Mouse (Mus musculus): Measurements from ENCODE around the gene Trim63.
A peak's percentile ranks its signal among the peaks of the same experiment; 100 is the strongest.

Trim63 gene

GRCm38 (mm10) chr4:134298626-134299497 is 16.1 kb upstream of the Trim63 start:
- DNase-seq (ENCODE audit: low spot score) = no peak

- no peak for DNase-seq (ENCODE audit: low spot score)
These were observed 15.5 kb upstream of the Trim63 start for GRCm38 (mm10) chr4:134299498-134299810.

GRCm38 (mm10) chr4:134300316-134300715 is 14.6 kb upstream of the Trim63 start:
- DNase-seq (ENCODE audit: low spot score) = no peak

GRCm38 (mm10) chr4:134302084-134302483 is 12.8 kb upstream of the Trim63 start:
- no peak for DNase-seq (ENCODE audit: low spot score)

- no peak for DNase-seq (ENCODE audit: low spot score)
These were observed 8.0 kb upstream of the Trim63 start for GRCm38 (mm10) chr4:134306963-134307362.

GRCm38 (mm10) chr4:134307367-134308072 is 7.4 kb upstream of the Trim63 start:
- peak; percentile 15 for DNase-seq (ENCODE audit: low spot score)

- DNase-seq (ENCODE audit: low spot score) = no peak
These were observed 4.8 kb upstream of the Trim63 start for GRCm38 (mm10) chr4:134310106-134310505.

- DNase-seq (ENCODE audit: low spot score) = no peak
These were observed 4.3 kb upstream of the Trim63 start for GRCm38 (mm10) chr4:134310656-134311055.

- DNase-seq (ENCODE audit: low spot score) = no peak
These were observed 3.1 kb upstream of the Trim63 start for GRCm38 (mm10) chr4:134311784-134312183.

- no peak for DNase-seq (ENCODE audit: low spot score)
These were observed 2.6 kb upstream of the Trim63 start for GRCm38 (mm10) chr4:134312341-134312740.

- DNase-seq (ENCODE audit: low spot score) = no peak
These were observed 2.0 kb upstream of the Trim63 start for GRCm38 (mm10) chr4:134312901-134313300.

- DNase-seq (ENCODE audit: low spot score) = no peak
These were observed 752 bp upstream of the Trim63 start for GRCm38 (mm10) chr4:134314081-134314655.

GRCm38 (mm10) chr4:134315470-134315869 is 550 bp downstream of the Trim63 start:
- DNase-seq (ENCODE audit: low spot score) = no peak

GRCm38 (mm10) chr4:134316390-134316789 is 1.5 kb downstream of the Trim63 start:
- DNase-seq (ENCODE audit: low spot score) = no peak

- no peak for DNase-seq (ENCODE audit: low spot score)
These were observed 4.2 kb downstream of the Trim63 start for GRCm38 (mm10) chr4:134319074-134319473.

GRCm38 (mm10) chr4:134319674-134320073 is 4.8 kb downstream of the Trim63 start:
- DNase-seq (ENCODE audit: low spot score) = no peak

- DNase-seq (ENCODE audit: low spot score) = no peak
These were observed 6.6 kb downstream of the Trim63 start for GRCm38 (mm10) chr4:134321524-134321923.

- DNase-seq (ENCODE audit: low spot score) = no peak
These were observed 9.7 kb downstream of the Trim63 start for GRCm38 (mm10) chr4:134324655-134325054.

GRCm38 (mm10) chr4:134326859-134327530 is 12.1 kb downstream of the Trim63 start:
- DNase-seq (ENCODE audit: low spot score) = no peak

- DNase-seq (ENCODE audit: low spot score) = no peak
These were observed 13.2 kb downstream of the Trim63 start for GRCm38 (mm10) chr4:134328151-134328550.

GRCm38 (mm10) chr4:134328832-134329231 is 13.9 kb downstream of the Trim63 start:
- DNase-seq (ENCODE audit: low spot score) = no peak

- DNase-seq (ENCODE audit: low spot score) = no peak
These were observed 15.4 kb downstream of the Trim63 start for GRCm38 (mm10) chr4:134330281-134330680.
